Mouse (Mus musculus) olfactory bulb, adult 2 months (tissue): ENCODE measurements at regions not wholly inside any gene's neighbourhood (a gene's known extent, or its start where the extent isn't known, plus 50 kb on each side); places are given as distances from the start of the nearest gene placed in this dataset.

Experiments
- CTCF ChIP-seq: fragments of 200-500 bp; IDR thresholded peaks from 2 replicates; pipeline ENCODE4 v1.5.1; 2012; ENCODE audit warnings: low read depth, mild to moderate bottlenecking, low read length, moderate library complexity; ENCODE audit not compliant: insufficient read depth
- POLR2A ChIP-seq: fragments of 200-500 bp; IDR thresholded peaks from 2 replicates; pipeline ENCODE4 v1.6.1; 2012; ENCODE audit warnings: mild to moderate bottlenecking, low read depth, low read length, moderate library complexity; ENCODE audit not compliant: insufficient read depth

DNA sequence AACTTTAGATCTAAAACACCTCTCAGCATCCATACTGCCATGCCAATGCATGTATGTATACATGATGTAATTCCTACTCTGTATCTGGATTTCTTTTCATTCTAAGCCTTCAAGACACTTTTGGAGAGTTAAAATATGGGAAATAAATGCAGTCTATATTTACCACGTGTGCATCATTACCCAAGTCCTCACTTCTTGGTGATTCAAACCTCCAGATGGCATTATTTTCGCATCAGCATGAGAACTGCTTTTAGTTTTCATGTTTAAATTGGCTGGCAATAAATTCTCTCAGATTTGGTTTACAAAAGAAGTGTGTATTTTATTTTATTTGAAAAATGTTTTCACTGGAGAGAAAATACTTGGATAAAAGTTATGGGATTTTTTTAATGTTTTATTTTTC lies 942.8 kb downstream of the Brinp1 start:
- no peak for TF ChIP-seq CTCF
- TF ChIP-seq POLR2A, result no peak
